Mouse (Mus musculus) heart, embryonic 11.5 days (tissue): ENCODE data around the gene Crybb2. TPM values are rescaled to one million over a fixed set of nuclear protein-coding genes. Genes with fewer than 3 reads are reported as not detected.

ENCODE experiments used
- ATAC-seq: fragments of 200-750 bp; cut with Nextera tagmentation; replicated peaks from 2 replicates; pipeline ENCODE4 v1.8.0; 2017; ENCODE audit warnings: moderate library complexity; ENCODE audit not compliant: insufficient number of reproducible peaks, low FRiP score, low TSS enrichment
- H3K27ac ChIP-seq: fragments of 300-500 bp; sonication (generic); 2 replicates; pipeline ENCODE4 v1.5.1; 2014; ENCODE audit warnings: mild to moderate bottlenecking, low read depth, low read length
- H3K27me3 ChIP-seq: fragments of 300-500 bp; sonication (generic); 2 replicates; pipeline ENCODE4 v1.6.1; 2014; ENCODE audit warnings: mild to moderate bottlenecking, low read length, mixed read lengths; ENCODE audit not compliant: control insufficient read depth, insufficient read depth
- H3K36me3 ChIP-seq: fragments of 300-500 bp; sonication (generic); 2 replicates; pipeline ENCODE4 v1.6.1; 2014; ENCODE audit warnings: mild to moderate bottlenecking, low read length, moderate library complexity, mixed read lengths; ENCODE audit not compliant: control insufficient read depth, insufficient read depth
- H3K4me1 ChIP-seq: fragments of 300-500 bp; sonication (generic); 2 replicates; pipeline ENCODE4 v1.6.1; 2014; ENCODE audit warnings: low read length; ENCODE audit not compliant: control insufficient read depth, insufficient read depth
- H3K4me2 ChIP-seq: fragments of 300-500 bp; sonication (generic); 2 replicates; pipeline ENCODE4 v1.6.1; 2014; ENCODE audit warnings: mild to moderate bottlenecking, moderate library complexity
- H3K4me3 ChIP-seq: fragments of 300-500 bp; sonication (generic); 2 replicates; pipeline ENCODE4 v1.5.1; 2014; ENCODE audit warnings: low read depth, low read length
- H3K9ac ChIP-seq: fragments of 300-500 bp; sonication (generic); 2 replicates; pipeline ENCODE4 v1.6.1; 2014; ENCODE audit warnings: mild to moderate bottlenecking, low read depth, low read length, moderate library complexity
- H3K9me3 ChIP-seq: fragments of 300-500 bp; sonication (generic); replicated peaks from 2 replicates; pipeline ENCODE4 v1.6.1; 2016; ENCODE audit warnings: low read length; ENCODE audit not compliant: control insufficient read depth
- WGBS: fragments of 180-500 bp; shearing (Covaris S2); extraction: QIAGEN DNeasy Blood & Tissue Kit; methylation state at CpG from one replicate; pipeline ENCODE4 v1.1.7; 2014; ENCODE audit not compliant: insufficient replicate concordance; 5-methylcytosine and 5-hydroxymethylcytosine counted together
- polyA plus RNA-seq: library from polyadenylated mRNA; unstranded; fragments of >200 nt; fragmentation: Nextera tagmentation; extraction: Ambion mirVana; gene quantifications from 2 replicates; pipeline ENCODE4 v1.2.1, GENCODE M21; 2014

Gene Crybb2
- polyA plus RNA-seq, 1 experiment from 2014 or later = not detected

GRCm38 (mm10) chr5:113038601-113039000 lies 31.3 kb downstream of the Crybb2 start:
- H3K4me2 ChIP-seq = no peak overlapping the region
- H3K27ac ChIP-seq = no peak overlapping the region
- H3K4me3 ChIP-seq = no peak overlapping the region
- ATAC-seq = no peak
- H3K27me3 ChIP-seq = no peaks in the 10 kb centered on the region
- no peaks in the 10 kb centered on the region for H3K36me3 ChIP-seq
- H3K9me3 ChIP-seq = no peaks in the 10 kb centered on the region
- WGBS = 81% methylated on average over 6 of the region's 6 CpGs
- H3K9ac ChIP-seq = no peak overlapping the region
- peaks cover 10% of the 10 kb centered on the region for H3K4me1 ChIP-seq

- Histone ChIP-seq H3K4me3 (no peak overlapping the region), H3K27me3 (no peaks in the 10 kb centered on the region), H3K27ac (no peak overlapping the region), H3K4me2 (no peak overlapping the region), H3K9ac (no peak overlapping the region), H3K4me1 (0 out of 2 replicates have a peak, but pooled peaks cover 3% of the 10 kb centered on the region), H3K9me3 (no peaks in the 10 kb centered on the region), H3K36me3 (no peaks in the 10 kb centered on the region)
- no peak for ATAC-seq
- 63% methylated on average over 10 of the region's 10 CpGs for WGBS
These were observed 34.5 kb downstream of the Crybb2 start for GRCm38 (mm10) chr5:113035094-113036047.

DNA sequence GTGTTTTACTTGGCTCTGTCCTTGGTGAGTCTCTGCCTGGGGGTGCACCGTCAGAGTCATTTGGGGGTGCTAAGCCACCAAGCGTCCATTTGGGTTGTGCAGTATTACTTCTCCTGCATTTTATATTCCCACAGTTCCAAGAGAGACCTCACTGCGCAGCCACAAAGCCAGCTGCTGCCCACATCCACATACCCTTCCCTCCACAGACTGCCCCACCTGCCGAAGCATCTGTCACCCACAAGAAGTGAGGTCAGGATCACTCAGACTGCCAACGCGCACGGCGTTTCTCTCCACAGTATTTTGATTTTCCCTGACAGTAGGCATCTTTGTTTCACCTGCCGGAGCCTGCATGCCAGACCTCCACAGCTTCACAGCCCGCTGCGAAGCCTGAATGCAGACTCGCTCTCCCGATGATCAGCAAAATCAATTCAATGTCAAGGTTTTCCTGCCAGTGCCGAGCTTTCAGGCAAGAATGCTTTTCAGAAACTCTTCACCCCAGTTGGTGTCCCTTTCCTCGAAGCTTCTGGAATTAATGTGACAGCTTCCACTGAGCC lies 38.6 kb downstream of the Crybb2 start:
- 0 out of 2 replicates have a peak, but pooled peaks cover 3% of the 10 kb centered on the region for H3K4me1 ChIP-seq
- no peak for ATAC-seq
- H3K4me3 ChIP-seq = no peak overlapping the region
- H3K4me2 ChIP-seq = no peak overlapping the region
- no peak overlapping the region for H3K27ac ChIP-seq
- H3K36me3 ChIP-seq = no peaks in the 10 kb centered on the region
- H3K9me3 ChIP-seq = no peaks in the 10 kb centered on the region
- no peak overlapping the region for H3K9ac ChIP-seq
- no peaks in the 10 kb centered on the region for H3K27me3 ChIP-seq
- 77% methylated on average over 15 of the region's 15 CpGs for WGBS

GRCm38 (mm10) chr5:113030082-113030481 lies 39.8 kb downstream of the Crybb2 start:
- H3K4me3 ChIP-seq = no peak overlapping the region
- no peaks in the 10 kb centered on the region for H3K9me3 ChIP-seq
- no peak for ATAC-seq
- no peaks in the 10 kb centered on the region for H3K36me3 ChIP-seq
- H3K4me1 ChIP-seq = 0 out of 2 replicates have a peak, but pooled peaks cover 3% of the 10 kb centered on the region
- 65% methylated on average over 3 of the region's 3 CpGs for WGBS
- H3K9ac ChIP-seq = no peak overlapping the region
- H3K27me3 ChIP-seq = no peaks in the 10 kb centered on the region
- H3K27ac ChIP-seq = no peak overlapping the region
- H3K4me2 ChIP-seq = no peak overlapping the region

- no peaks in the 10 kb centered on the region for H3K9me3 ChIP-seq
- WGBS = 76% methylated on average over 5 of the region's 5 CpGs
- H3K27ac ChIP-seq = no peak overlapping the region
- H3K9ac ChIP-seq = no peak overlapping the region
- no peaks in the 10 kb centered on the region for H3K27me3 ChIP-seq
- no peak overlapping the region for H3K4me2 ChIP-seq
- H3K4me3 ChIP-seq = no peak overlapping the region
- no peak for ATAC-seq
- H3K4me1 ChIP-seq = peaks cover 6% of the 10 kb centered on the region; the same call in 1 of the 2 replicates
- H3K36me3 ChIP-seq = no peaks in the 10 kb centered on the region
These were observed 43.2 kb downstream of the Crybb2 start for GRCm38 (mm10) chr5:113026706-113027105.

DNA sequence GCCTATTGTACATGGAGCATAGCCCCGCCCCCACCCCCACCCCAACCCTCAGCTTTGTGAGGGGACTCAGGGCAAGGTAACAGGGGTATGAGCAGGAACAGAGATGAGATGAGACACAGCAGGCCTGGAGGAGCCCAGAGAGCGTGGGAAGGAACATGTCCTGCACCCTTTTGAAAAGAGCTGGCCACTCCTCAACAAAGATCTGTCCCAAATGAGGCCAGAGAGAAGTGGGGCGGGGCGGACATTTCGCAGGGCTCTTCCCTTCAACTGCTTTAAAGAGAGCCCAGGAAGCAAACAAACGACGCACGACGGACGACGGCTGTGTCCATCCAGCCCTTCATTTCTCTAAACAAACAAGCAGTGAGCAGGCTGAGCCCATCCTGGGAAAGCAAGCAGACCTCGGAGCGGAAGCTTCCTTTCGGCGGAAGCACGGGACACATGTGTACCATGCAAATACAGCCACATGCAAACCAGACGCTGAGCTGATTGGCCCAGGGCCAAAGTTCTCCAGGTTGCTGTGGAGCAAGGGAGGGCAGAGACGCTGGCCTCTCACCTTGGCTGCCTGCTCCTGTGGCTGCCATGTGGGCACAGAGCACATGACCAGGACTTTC lies 45.7 kb downstream of the Crybb2 start:
- no peak overlapping the region for H3K4me3 ChIP-seq
- no peaks in the 10 kb centered on the region for H3K9me3 ChIP-seq
- WGBS = 46% methylated on average over 18 of the region's 18 CpGs
- H3K9ac ChIP-seq = no peak overlapping the region
- no peaks in the 10 kb centered on the region for H3K27me3 ChIP-seq
- no peak for ATAC-seq
- peaks cover 6% of the 10 kb centered on the region; the same call in 1 of the 2 replicates for H3K4me1 ChIP-seq
- peak overlapping the region; percentile 25 for H3K4me2 ChIP-seq
- H3K36me3 ChIP-seq = no peaks in the 10 kb centered on the region
- no peak overlapping the region for H3K27ac ChIP-seq

GRCm38 (mm10) chr5:113018190-113018589 lies 51.7 kb downstream of the Crybb2 start:
- no peak overlapping the region for H3K27ac ChIP-seq
- no peak for ATAC-seq
- no peaks in the 10 kb centered on the region for H3K27me3 ChIP-seq
- H3K4me2 ChIP-seq = 0 out of 2 replicates have a peak overlapping the region, but pooled peaks have one; percentile 18
- no peak overlapping the region for H3K4me3 ChIP-seq
- H3K9ac ChIP-seq = 0 out of 2 replicates have a peak overlapping the region, but pooled peaks have one; percentile 16
- 41% methylated on average over 8 of the region's 8 CpGs for WGBS
- H3K36me3 ChIP-seq = no peaks in the 10 kb centered on the region
- H3K4me1 ChIP-seq = peaks cover 21% of the 10 kb centered on the region
- H3K9me3 ChIP-seq = no peaks in the 10 kb centered on the region

DNA sequence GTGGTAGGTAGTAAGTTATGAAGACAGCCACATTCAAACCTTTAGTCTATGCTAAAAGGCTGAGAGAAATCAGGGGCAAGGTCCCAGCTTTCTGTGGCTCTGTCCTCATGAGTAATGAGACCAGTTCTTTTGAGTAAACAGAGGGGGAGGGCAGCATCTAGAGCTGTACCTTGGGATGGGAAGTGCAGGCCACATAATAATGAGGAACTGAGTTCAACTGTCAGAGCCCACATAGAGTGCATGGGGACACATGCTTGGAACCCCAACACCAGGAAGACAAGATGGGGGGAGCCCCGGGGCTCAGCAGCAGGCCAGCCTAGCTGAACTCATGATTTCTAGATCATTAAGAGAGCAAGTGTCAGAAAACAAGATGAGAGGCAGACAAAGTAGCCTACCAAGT lies 52.9 kb downstream of the Crybb2 start:
- WGBS = 83% methylated on average over 1 of the region's 1 CpGs
- Histone ChIP-seq H3K4me1 (peaks cover 21% of the 10 kb centered on the region), H3K27ac (no peak overlapping the region), H3K4me2 (no peak overlapping the region), H3K27me3 (no peaks in the 10 kb centered on the region), H3K9ac (no peak overlapping the region), H3K9me3 (no peaks in the 10 kb centered on the region), H3K4me3 (no peak overlapping the region), H3K36me3 (no peaks in the 10 kb centered on the region)
- no peak for ATAC-seq
